Mouse (Mus musculus) kidney, adult 2 months (tissue): Measurements from ENCODE around the gene Best2. TPM values are rescaled to one million over a fixed set of nuclear protein-coding genes. Genes with fewer than 3 reads are reported as not detected.
A peak's percentile ranks its signal among the peaks of the same experiment; 100 is the strongest.

Experiments used
- DNase-seq: peaks from one replicate; pipeline ENCODE4 v3.0.0; 2021
- H3K27ac ChIP-seq: fragments of 200-500 bp; 2 replicates; pipeline ENCODE4 v1.5.1; 2012; ENCODE audit warnings: low read depth, low read length, control low read depth, inconsistent platforms; ENCODE audit not compliant: insufficient read depth
- H3K27me3 ChIP-seq: fragments of 200-500 bp; replicated peaks from 2 replicates; pipeline ENCODE4 v1.6.1; 2012; ENCODE audit warnings: mild to moderate bottlenecking, moderate library complexity, low read length, inconsistent platforms; ENCODE audit not compliant: control insufficient read depth, insufficient read depth
- H3K36me3 ChIP-seq: fragments of 200-500 bp; 2 replicates; pipeline ENCODE4 v1.6.1; 2012; ENCODE audit warnings: mild to moderate bottlenecking, moderate library complexity, low read length, inconsistent platforms; ENCODE audit not compliant: control insufficient read depth, insufficient read depth
- H3K4me1 ChIP-seq: fragments of 200-500 bp; 2 replicates; pipeline ENCODE4 v1.6.1; 2011; ENCODE audit warnings: low read length; ENCODE audit not compliant: control insufficient read depth, insufficient read depth
- H3K4me3 ChIP-seq: fragments of 200-500 bp; 2 replicates; pipeline ENCODE4 v1.5.1; 2011; ENCODE audit warnings: mild to moderate bottlenecking, low read depth, low read length, control low read depth; ENCODE audit not compliant: insufficient read depth
- CTCF ChIP-seq: fragments of 200-500 bp; conservative IDR thresholded peaks from 2 replicates; pipeline ENCODE4 v1.5.1; 2011; ENCODE audit warnings: low read depth, mild to moderate bottlenecking, control low read depth, low read length, moderate library complexity, mixed read lengths; ENCODE audit not compliant: insufficient read depth, insufficient read length
- POLR2A ChIP-seq: fragments of 200-500 bp; IDR thresholded peaks from one replicate; pipeline ENCODE4 v1.6.1; 2011; ENCODE audit warnings: low read depth, low read length, control low read depth
- WGBS: fragments of 180-500 bp; shearing (Covaris S2); methylation state at CpG from one replicate; pipeline ENCODE4 v1.1.7; 2018; 5-methylcytosine and 5-hydroxymethylcytosine counted together
- polyA plus RNA-seq: library from polyadenylated mRNA; depleted of rRNA; stranded (reverse); fragments of >200 nt; gene quantifications from 2 replicates; pipeline ENCODE4 v1.2.3, GENCODE M21; 2012

Gene Best2
- polyA plus RNA-seq, 1 experiment = not detected

DNA sequence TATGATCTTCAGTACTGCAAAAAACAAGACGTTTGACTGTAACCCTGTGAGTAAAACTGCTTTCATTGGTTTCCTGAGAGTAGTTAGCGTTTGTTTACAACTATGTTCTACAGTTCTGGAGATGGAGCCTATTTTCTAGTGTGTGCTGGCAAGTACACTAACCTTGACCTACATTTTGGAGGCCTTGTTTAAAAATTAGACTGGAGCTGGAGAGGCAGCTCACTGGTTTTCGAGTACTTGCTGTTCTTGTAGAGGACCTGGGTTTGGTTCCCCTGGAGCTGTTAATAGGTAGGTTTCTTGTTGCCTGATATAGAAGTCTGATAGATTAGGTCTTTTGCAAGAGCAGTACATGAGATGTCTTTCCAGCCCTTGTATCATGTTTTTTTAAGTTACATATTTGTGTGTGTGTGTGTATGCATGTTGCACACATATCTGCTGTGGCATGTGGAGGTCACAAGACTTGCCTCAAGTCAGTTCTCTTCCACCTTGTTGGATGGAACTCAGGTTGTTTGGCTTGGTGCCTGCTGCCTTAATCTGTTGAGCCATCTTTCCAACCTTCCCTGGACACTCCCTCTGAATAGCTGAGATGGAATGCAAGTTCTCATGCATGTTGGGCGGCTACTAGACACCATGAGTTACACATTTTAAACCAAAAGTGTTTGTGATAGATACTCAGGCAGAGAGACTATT is 18.4 kb upstream of the Best2 start:
- Histone ChIP-seq H3K27me3 (no peaks in the 10 kb centered on the region), H3K4me1 (peaks cover 37% of the 10 kb centered on the region), H3K36me3 (no peaks in the 10 kb centered on the region; the same call in 1 of the 2 replicates), H3K4me3 (no peak overlapping the region), H3K27ac (peak overlapping the region; percentile 86)
- WGBS = 30% methylated on average over 4 of the region's 4 CpGs
- DNase-seq = peak; percentile 83
- TF ChIP-seq CTCF (no peak), POLR2A (no peak)

DNA sequence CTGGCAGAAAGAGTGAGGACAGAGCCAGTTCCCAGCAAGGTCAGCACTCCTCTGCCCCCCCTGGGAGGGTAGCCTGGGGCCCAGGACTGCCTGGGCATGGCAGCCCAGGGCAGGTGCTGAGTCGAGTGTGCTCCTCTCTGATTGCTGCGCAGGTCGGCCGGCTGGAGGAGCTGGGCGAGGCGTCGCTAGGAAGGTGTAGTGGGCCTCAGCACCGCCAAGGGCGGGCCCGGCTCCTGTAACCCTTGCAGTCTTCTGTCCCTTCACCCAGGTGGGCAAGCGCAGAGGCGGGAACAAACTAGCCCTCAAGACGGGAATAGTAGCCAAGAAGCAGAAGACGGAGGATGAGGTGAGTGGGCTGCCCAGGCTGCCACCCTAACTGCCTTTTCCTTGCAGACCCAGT is 14.9 kb upstream of the Best2 start:
- 73% methylated on average over 14 of the region's 14 CpGs for WGBS
- Histone ChIP-seq H3K4me1 (peaks cover 39% of the 10 kb centered on the region), H3K4me3 (no peak overlapping the region), H3K36me3 (no peaks in the 10 kb centered on the region; the same call in 1 of the 2 replicates), H3K27me3 (no peaks in the 10 kb centered on the region), H3K27ac (no peak overlapping the region)
- TF ChIP-seq CTCF = no peak
- TF ChIP-seq POLR2A = no peak
- DNase-seq = no peak

DNA sequence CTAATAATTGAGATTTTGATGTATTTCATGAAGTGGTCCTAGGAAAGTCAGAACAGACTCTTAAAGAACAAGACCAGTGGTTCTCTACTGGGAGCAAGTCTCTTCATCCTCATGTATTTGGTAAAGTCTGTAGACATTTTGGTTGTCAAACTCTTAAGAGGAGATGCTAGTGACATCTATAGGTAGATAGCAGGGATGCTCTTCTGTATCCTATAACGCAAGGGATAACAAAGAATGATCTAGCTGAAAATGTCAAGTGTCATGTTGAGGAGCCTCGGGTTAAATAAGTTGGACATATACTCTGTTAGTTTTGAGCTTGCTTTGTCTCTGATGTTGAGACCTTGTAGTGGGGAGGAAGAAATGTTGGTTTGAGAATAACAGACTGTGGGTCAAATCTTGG is 13.6 kb upstream of the Best2 start:
- 5% methylated on average over 2 of the region's 2 CpGs for WGBS
- no peak overlapping the region; the same call in 1 of the 2 replicates for H3K4me3 ChIP-seq
- no peak for DNase-seq
- H3K27ac ChIP-seq = no peak overlapping the region
- H3K36me3 ChIP-seq = no peaks in the 10 kb centered on the region; the same call in 1 of the 2 replicates
- H3K27me3 ChIP-seq = no peaks in the 10 kb centered on the region
- TF ChIP-seq POLR2A = no peak
- no peak for TF ChIP-seq CTCF
- peaks cover 34% of the 10 kb centered on the region for H3K4me1 ChIP-seq

DNA sequence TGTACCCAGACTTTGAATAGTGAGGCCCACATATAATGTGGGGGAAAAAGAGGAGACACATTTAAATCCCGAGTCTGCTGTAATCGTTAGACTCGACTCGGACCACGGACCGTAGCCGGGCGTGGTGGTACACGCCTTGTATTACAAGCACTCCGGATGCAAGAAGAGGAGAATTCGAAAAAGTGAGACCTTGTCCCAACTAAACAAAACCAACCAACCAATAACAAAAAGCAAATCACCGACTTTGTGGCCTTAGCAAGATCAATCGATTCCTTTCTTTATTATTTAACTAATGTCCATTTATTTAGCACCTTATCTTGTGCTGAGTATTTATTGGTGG is 13.2 kb upstream of the Best2 start:
- peak overlapping the region; percentile 91 for H3K4me3 ChIP-seq
- H3K4me1 ChIP-seq = peaks cover 32% of the 10 kb centered on the region
- WGBS = under 1% methylated on average over 13 of the region's 13 CpGs
- no peaks in the 10 kb centered on the region; the same call in 1 of the 2 replicates for H3K36me3 ChIP-seq
- peak overlapping the region; percentile 48; the same call in 1 of the 2 replicates for H3K27ac ChIP-seq
- no peaks in the 10 kb centered on the region for H3K27me3 ChIP-seq
- no peak for TF ChIP-seq POLR2A
- no peak for TF ChIP-seq CTCF
- DNase-seq = no peak

DNA sequence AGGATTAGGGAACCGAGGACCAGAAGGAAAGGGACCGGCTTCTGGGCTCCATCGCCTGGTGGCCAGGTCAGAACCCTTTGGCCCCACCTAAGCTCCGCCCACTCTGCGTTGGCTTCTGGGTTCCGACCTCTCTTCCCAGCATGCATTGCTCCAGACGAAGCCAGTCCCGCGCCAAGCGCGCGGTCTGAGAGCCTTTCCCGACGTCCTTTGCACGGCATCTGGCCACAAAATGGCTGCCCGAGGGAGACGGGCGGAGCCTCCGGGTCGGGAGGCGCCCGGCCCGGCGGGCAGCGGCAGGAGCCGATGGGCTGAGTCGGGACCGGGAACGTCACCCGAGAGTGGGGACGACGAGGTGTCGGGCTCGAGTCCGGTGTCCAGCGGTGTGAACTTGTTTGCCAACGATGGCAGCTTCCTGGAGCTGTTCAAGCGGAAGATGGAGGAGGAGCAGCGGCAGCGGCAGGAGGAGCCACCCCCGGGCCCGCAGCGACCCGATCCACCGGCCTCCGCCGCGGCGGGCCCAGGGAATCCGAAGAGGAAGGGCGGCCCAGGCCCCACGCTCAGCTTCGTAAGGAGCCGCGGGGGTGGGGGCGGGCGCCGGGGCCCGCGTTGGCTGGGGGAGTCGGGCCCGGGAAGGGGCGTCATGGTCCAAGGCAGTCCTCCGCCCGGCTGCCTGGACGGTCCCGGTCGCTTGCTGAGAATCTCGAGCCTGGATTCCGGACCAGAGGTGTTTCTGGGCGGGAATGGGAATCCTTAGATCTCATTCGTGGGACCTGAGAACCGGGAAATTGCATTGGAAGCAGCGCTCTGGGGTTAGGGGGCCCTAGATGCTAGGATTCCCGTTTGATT is 12.6 kb upstream of the Best2 start, which contains the start of gene Trir:
Gene Trir, plus strand, starts transcription at position 154 of the 846 bp plus-strand sequence.
- WGBS = under 1% methylated on average over 73 of the region's 75 CpGs
- peak; percentile 99 for DNase-seq
- H3K4me3 ChIP-seq = peak within 1 kb of the TSS; percentile 91
- peaks cover 29% of the 10 kb centered on the region for H3K4me1 ChIP-seq
- H3K27ac ChIP-seq = peak within 1 kb of the TSS; percentile 95
- TF ChIP-seq CTCF = 0 out of 2 replicates have a peak, but pooled peaks have one; percentile 11
- peak; percentile 84 for TF ChIP-seq POLR2A
- H3K36me3 ChIP-seq = no peaks in the 10 kb centered on the region; the same call in 1 of the 2 replicates
- H3K27me3 ChIP-seq = no peaks in the 10 kb centered on the region

DNA sequence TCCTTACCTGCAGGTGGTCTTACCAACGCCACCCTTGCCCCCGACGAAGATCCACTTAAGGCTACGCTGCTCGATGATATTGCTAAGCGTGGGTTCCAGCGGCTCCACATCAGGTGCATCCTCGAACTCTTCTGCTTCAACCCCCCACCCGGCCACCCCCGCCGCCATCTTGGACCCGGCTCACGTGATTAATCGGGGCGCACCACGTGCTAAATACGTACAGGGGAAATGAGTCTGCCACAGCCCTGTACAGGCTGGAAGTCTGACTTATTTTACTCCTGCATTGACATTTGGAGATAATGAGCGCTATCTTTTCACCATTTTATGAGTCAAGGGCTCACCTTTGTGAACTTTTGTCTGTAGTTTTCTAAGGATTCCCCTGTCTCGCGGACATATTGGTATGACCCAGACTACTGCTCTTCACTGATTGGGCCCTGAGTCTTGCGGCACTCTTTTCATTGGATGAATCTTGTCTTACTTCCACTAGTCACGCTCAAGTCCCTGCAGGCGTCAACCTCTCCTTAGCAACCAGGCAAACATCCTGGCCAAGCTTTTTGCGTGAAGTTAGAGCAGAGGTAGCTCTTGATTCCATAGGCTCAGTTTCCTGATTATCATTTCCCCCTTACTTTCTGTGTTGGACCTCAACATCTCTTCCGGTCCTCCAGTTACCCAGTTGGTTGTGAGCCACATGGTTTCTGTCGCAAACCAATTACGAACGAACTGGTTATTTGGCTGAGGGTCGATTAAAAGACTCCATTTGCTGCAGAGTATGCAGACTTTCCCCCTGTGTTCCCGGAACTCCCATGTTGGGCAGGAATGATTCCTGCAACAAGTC is 11.0 kb upstream of the Best2 start, which contains the start of gene Asna1:
Gene Asna1, minus strand, starts transcription at position 184 of the 835 bp plus-strand sequence.
- peak within 1 kb of the TSS; percentile 97 for H3K27ac ChIP-seq
- H3K36me3 ChIP-seq = no peaks in the 10 kb centered on the region; the same call in 1 of the 2 replicates
- DNase-seq = peak; percentile 95
- WGBS = 2% methylated on average over 30 of the region's 30 CpGs
- peak within 1 kb of the TSS; percentile 96 for H3K4me3 ChIP-seq
- TF ChIP-seq POLR2A (peak; percentile 25), CTCF (no peak)
- no peaks in the 10 kb centered on the region for H3K27me3 ChIP-seq
- peaks cover 23% of the 10 kb centered on the region for H3K4me1 ChIP-seq
